Mouse (Mus musculus) CD4-positive, CD25-positive, alpha-beta regulatory T cell, adult 2 months (primary cell): ENCODE measurements around the gene Fam20a.

Source experiments
- DNase-seq: peaks from one replicate; pipeline ENCODE4 v3.0.0-alpha.2; 2012; ENCODE audit warnings: low read depth, low spot score

The Fam20a gene

GRCm38 (mm10) chr11:109716981-109717380, 5.1 kb downstream of the Fam20a start:
- DNase-seq, result no peak

DNA sequence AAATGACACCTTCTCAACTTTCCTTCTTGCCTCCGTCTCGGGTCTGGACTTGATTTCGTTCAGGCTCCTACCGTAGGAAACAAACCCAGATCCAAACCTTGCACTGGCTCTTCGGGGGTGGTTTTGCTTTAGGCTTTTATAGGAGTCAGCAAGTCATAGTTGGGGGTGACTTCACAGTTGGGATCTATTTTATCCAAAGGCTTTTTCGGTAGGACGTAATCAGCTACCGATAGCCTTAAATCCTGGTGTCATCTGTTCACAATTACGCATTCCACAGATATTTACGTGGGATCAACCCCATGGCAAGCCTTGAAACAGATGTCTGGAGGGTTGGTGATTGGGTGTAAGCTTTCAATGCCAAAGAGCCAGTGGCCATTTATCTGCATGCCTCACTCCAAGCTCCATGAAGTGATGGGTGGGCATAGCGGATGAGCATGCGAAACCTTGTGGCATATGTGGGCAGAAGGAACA, 6.7 kb downstream of the Fam20a start:
- DNase-seq, result no peak

DNA sequence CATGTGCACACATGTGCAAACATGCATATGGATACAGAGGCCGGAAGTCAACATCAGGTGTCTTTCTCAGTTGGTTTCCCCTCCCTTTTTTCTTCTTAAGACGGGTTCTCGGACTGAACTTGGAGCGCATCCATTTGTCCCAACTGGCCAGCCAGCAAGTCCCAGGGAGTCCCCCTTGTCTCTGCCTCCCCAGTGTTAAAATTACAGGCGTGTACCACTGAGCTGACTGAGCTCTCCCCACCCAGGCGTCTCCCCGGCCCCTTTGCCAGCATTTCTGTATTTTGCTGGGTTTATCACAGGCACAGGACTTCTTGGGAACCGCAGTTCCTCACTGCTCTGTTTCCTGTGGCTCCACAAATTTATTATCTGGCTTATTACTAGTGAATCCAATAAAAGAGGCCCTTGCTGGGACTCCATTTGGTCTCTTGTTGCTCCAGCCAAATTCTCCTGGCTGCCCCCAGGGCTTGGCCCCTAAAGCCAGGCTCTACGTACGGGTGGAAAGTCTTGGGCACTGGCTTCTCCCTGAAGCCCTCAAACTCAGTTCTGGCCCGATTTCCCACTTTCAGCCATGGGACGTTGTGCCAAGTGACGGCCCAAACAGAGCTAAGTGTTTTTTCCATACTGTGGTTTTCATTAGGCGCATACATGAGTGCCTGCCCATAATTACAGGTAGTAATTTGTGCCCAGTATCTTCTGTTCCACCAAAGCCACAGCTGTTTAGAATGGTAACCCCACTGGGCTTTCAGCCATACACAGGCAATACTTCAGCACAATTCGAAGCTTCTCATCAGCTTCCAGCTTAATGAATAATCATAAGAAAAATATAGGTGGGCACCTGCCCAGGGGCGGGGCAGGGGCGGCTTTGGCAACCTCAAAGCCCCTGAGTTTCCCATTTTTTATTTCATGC, 7.5 kb downstream of the Fam20a start:
- DNase-seq, result no peak

DNA sequence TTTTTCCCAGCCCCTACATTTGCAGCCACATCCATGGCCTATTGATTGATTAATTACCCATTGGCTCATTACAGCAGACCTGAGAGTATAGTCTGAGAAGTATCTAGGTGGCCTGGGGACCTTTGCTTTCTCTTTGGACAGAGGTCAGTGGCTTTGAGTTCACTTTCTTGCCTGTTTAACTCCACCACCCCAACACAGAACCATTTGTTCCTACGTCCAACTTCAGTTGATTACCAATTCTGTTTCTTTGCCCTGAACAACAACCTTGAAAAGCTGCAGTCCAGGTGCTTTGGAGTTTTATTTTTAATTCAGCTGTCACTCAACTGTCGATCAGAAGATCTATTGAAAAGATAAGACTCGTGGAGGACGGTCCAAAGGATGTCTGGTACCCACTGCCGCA, 12.6 kb downstream of the Fam20a start:
- DNase-seq, result no peak

DNA sequence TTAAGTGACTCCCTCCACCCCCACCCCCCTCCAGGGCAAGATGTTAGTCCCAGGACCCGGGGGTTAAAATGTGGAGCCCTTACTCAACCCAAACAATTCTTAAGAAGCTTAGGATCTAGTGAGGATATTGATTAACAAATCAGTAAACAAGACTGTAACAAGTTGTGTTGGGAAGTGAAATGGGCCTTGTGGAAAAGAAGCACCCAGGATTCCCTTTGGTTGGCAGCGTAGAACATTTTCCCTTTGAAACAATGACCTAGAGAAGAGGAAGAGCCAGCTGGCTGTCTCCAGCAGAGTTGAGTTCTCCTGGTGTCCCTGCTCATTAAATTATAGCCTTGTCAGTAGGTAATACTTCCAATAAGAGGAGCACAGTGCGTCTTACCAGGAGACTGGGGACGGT, 13.3 kb downstream of the Fam20a start:
- DNase-seq, result no peak

- no peak for DNase-seq
Measured at GRCm38 (mm10) chr11:109707442-109707841, 14.6 kb downstream of the Fam20a start.

DNA sequence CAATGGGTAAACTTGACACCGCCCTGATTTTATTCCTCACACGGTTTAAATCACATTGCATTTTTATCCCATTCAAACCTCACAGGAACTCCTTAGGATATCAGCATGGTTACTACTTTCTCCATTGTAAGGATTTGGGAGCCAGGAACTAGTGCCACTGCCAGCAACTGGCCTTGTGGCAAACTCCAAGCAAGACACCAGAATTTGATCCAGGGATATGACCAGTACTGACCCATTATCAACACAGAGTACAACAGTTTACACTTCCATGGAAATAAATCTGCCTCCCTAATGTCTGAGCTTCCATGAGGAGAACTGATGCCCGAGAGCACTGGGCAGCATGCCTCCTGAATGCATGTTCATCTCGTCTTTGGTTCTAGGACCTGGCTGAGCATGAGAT, 15.5 kb downstream of the Fam20a start:
- no peak for DNase-seq

DNA sequence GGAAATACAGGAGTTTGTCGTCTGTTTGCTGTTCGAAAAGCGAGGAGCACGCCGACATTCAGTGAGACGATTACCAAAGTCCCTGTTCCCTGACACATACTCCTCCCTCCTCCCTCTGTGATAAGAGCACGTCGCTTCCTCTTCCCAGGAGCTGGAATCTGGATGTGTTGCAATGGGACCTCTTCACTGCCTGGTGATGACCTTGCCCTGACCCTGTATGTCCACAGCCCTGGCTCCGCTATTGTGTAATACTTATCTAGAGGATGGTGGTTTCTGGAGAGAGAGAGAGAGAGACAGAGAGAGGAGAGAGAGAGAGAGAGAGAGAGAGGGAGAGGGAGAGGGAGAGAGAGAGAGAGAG, 16.0 kb downstream of the Fam20a start:
- DNase-seq, result no peak

DNA sequence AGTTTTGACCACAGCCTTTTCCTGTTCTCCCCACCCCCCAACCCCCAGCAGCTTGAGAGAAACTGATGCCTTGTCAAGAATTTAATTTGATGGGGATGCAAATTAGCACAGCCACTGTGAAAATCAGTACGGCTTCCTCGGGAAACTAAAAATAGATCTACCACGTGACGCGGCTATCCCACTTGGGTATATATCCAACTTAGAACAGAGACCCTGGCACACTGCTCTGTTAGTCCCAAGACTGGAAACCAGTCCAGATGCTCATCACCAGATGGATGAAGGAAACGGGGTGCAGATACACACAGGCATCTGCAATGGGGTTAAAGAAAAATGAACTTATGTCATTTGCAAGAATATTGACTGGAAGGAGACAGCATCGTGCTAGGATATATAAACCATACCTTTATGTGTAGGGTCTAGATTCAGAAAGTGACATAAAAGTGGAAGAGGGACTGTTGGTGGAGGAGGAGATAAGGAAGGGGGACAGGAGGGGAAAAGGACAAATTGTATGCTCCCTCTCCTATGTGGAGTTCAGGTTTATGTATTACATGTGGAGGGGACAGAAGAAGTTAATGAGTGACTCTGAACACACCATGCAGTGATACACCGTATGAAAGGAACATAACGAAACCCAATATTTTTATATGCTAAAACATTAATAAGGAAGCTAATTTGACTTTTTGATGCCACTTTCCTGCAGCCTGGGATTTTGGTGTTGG, 16.6 kb downstream of the Fam20a start:
- DNase-seq, result no peak

DNA sequence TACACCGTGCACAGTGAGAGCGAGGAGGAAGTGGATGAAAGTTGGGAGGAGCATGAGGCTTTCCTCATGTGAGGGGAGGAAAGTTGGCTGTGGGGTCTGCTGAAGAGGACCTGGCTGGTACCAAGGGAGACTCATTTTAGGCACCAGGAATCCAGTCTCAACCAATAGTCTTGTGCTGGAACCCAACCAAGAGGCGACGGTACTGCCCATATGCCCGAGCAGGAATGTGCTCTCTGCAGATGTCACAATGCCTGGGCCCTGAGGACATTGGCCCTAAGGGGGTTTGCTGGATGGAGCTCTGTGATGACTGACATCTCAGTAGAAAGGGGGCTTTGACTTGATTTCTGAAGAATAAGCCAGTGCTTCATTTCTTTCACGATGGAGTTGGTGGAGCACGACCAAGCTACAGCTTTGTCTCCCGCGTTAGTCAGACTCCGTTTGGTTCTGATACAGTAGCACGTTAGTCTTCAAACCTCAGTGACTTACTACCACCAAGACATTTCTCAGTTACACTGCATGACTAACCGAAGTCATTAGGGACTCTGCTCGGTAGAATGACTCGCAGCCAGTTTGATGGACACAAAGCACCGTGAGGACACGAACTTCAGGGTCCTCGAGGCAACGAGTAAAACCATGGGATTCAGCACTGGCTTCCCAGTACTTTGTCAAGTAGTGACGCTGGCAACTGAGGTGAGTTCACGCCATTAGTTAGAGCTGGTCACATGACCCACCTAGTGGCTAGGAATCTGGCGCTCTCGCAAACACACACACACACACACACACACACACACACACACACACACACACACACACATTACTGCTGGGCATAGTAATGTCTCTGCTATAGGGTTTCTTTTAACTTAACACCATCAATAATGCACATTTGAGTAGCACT, 17.5 kb downstream of the Fam20a start:
- no peak for DNase-seq

DNA sequence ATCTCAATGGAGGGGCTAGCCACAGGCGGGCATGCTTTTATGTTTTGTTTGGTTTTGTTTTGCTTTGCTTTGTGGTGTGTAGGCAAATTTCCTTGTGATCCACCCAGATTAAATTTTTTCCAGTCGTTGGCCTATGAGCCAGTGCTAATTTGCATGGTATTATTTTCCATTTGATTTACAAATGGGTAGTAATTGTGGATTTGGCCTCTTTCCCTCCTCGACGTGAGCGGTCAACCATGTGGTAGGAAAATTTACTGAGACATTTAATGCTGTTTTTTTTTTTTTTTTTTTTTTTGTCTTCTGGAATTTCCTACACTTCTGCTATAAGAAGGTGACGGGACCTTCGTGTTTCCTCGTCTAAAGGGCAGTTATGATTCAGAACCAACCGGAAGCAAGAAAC, 18.2 kb downstream of the Fam20a start:
- DNase-seq, result no peak

- DNase-seq, result no peak
Measured at GRCm38 (mm10) chr11:109702031-109702815, 19.9 kb downstream of the Fam20a start.

DNA sequence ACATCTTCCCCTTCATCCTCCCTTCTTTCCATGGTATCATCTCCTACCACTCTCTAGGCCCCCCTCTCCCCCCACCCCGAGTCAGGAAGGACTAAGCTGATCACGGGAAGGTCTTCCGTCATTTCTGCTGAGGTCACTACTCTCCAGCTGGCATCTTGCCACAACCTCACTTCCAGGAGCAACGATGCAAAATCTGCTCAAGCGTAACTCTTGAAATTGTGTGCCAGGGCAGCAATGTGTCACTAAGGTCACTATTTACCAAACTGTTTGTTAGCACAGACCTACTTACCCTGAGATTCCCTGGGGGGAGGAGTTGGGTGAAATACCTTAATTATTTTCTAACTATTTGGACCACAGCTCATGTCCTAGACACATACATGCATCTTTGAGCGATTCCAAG, 21.3 kb downstream of the Fam20a start:
- no peak for DNase-seq

GRCm38 (mm10) chr11:109699784-109700183, 22.3 kb downstream of the Fam20a start:
- peak; percentile 26 for DNase-seq

GRCm38 (mm10) chr11:109698740-109699139, 23.3 kb downstream of the Fam20a start:
- DNase-seq, result no peak

DNA sequence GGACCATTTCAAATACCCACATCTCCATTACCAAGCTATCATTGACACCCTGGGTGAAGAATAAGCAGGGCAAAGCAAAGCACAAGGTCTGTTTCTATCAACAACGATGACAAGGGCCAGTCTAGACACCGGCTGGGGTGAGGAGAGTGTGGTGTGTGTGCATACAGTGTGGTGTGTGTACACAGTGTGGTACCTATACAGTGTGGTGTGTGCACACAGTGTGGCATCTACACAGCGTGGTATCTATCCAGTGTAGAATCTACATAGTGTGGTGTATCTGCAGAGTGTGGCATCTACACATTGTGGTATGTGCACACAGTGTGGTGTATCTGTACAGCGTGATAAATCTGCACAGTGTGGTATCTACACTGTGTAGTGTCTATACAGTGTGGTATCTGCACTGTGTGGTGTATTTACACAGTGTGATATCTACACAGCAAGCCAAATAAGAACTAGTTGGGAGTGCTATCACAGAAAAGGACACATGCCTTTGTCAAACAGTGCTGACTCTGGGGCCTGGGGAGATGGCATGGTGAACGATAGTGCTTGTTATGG, 24.9 kb downstream of the Fam20a start:
- DNase-seq, result no peak

GRCm38 (mm10) chr11:109696519-109696918, 25.6 kb downstream of the Fam20a start:
- no peak for DNase-seq

DNA sequence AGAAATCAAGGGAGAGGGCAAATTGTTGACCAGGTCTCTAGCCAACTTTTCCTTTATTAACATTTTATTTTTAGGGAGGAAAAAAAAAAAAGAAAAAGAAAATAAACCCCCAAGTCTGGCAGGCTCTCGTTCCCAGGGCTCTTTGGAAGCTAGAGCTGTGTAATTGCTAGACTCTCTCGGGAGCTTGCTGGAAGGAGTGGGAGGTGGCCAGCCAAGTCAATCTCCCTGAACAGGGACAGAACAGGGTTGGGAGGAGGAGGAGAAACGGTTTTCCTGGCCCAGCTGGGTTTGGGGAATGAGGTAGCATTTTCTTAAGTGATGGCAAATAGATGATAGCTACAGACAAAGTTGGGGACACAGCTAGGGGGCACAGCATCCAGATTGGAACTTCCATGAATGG, 29.3 kb downstream of the Fam20a start:
- DNase-seq, result no peak

DNA sequence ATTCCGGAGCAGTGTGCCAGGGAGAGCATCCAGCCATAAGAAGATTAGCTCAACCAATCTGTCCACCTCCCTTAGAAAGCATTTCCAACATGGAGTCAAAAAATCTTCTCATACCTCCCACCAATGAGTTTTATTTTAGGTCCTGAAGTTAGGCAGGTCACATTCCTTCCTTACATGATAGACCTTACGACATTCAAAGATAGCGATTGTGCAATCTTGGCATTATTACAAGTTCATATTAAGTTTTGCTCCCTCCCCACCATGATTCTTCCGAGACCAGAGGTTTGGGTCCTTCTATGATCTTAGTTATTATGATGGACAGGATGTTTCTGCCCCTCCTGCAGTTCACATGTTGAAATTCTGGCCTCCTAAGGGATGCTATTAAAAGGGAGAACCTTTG, 32.5 kb downstream of the Fam20a start:
- no peak for DNase-seq

DNA sequence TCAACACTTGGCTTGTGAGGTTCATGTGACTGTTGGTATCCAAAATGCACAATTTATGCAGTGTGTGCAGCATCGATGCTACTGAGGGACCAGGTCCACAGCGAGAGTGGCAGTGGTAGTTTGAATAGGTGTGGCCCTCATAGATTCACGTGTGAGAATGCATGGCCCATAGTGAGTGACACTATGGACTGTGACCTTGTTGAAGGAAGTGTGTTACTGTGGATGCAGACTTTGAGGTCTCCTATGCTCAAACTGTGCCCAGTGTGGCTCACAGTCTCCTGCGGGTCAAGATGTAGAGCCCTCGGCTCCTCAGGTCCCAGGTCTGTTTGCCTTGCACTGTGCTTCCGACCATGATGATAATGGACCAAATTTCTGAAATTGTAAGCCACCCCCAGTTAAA, 39.9 kb downstream of the Fam20a start:
- no peak for DNase-seq

- no peak for DNase-seq
Measured at GRCm38 (mm10) chr11:109681556-109681955, 40.5 kb downstream of the Fam20a start.
